Mouse (Mus musculus): Measurements from ENCODE around the gene Fcrlb.

The Fcrlb gene

DNA sequence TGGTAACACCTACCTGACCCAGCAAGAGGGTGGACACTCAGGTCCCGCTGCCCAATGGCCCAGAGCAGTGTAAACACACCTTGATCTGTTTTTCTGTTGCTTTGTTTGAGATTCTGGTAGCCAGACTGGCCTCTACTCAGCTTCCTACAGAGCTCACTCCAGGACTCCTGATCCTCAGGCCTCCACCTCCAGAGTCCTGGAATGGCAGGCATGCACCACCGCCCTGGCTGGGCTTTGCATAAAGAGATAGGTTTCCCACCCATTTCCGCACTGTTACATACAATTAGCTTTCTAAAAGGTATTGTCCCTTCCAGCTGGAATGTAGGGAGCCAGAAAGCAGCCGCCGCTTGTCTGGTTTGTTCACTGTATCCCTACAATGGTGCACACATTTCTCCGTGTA lies 41.3 kb downstream of the Fcrlb start:
- DNase-seq (ENCODE audit: low read depth in 2 of 2, low spot score in 2 of 2): no peak

DNA sequence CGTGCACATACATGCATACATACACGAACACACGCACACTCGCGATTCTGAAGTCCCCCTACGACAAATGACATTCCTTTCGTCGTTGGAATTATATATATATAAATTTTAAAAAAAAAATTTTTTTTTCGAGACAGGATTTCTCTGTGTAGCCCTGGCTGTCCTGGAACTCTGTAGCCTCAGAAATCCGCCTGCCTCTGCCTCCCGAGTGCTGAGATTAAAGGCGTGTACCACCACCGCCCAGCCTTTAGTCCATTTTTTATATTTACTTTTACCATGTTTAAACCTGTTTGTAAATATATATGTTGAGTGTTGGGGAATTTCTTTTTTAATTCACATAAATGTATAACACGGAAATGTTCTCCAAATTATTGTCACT lies 43.8 kb downstream of the Fcrlb start:
- DNase-seq (ENCODE audit: low read depth in 2 of 2, low spot score in 2 of 2): no peak

DNA sequence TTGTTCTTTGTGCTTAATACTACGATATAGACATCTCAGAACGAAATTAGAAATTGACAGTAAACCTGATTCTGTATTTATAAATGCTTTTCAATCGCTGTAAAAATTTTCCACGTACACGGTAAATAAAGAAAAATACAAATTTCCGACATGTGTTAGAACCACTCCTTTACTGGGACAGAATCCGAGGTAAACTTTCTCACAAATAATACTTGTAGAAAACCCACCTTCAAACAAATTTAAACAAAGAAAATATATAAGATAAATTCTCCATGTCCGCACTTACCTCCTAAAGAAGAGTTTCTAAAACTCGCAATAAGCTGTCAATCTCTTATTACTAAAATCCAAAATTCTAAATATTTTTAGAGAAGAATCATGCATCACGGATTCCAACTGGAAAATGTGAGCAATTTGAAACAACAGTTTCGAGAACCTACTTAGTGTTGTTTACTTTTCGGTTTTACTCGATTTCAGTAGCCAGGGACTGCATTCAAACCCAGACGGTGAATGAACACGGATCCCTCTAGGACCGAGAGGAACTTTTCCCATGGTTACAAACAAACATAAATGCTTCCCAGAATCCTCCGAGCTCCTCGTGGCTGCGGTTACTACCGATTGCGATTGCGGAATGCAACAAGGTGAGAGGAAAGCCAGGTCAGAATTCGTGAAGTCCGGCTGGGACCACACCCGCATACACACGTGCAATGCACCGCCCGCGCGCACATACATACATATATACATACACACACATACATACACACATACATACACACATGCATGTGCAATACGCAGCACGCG lies 44.4 kb downstream of the Fcrlb start:
- peak in 1 of 2 experiments; percentile 9 for DNase-seq (ENCODE audit: low read depth in 2 of 2, low spot score in 2 of 2)

DNA sequence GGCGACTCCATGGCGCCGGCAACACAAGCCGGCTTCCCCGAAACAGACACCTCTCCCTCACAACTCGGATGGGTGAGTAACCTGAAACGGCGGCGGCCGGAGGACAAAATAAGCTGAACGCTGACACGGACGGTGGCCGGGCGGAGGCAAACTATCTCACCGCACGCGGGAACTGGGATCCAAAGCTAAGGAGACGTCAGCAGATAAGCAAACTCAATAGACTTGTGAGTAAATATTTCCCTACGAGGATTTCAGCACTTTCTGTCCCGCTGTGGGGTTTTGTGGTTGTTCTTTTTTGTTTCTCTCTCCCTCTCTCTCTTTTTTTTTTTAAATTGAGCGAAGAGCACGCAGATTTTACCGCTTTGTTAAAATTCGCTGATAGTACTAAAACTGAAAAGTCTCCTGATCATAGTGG lies 45.0 kb downstream of the Fcrlb start, which contains the start of gene Atf6:
Atf6 (minus strand) TSS at position 81 of the 415 bp plus-strand sequence.
- peak; percentile 65 to 74 for DNase-seq (ENCODE audit: low read depth in 2 of 2, low spot score in 2 of 2)

DNA sequence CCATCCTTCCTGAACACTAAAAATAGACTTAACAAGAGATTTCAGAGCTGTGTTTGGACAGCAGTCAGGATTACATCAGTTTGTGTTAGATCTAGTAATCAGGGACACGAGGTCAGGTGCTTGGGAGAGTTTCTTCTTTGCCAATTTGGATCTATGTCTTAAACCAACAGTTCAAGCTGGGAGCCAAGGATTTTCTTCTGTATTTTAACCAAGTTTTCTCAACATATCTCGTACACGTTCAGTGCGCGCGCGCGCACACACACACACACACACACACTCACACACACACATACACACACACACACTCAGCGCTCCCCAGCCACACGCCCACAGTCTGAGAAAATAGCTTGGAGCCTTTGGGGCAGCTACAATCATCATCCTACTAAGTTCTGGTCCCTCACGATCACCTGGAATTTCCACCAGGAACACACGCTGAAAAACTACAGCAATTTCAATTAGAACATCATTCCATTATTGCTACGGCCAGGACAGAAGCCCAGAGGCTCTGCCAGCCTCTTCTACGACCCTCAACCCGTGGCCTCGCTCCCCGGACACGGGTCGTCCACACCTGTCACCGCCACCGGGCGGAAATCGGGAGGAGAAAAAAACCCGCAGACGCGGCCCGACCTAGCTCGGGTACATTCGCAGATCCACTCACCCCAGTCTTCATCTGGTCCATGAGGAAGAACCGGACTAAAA lies 45.6 kb downstream of the Fcrlb start:
- DNase-seq (ENCODE audit: low read depth in 2 of 2, low spot score in 2 of 2): peak in 1 of 2 experiments; percentile 3

DNA sequence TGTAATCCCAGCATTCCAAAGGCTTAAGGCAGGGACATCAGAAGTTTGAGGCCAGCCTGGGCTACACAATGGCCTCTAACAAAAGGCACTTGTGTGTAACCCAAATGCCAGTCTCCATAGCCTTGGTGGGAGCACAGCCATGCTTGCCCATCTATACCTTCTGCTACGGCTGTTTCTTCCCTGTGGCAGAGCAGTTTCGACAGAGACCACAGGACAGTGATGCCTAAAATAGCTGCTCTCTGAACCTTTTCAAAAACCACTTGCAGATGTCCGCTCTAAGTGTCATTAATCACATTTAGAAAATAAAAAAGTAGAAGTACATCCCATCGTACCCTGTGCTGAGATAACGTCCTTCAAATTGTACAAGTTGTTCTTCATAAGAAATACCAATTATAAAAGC lies 47.3 kb downstream of the Fcrlb start:
- DNase-seq (ENCODE audit: low read depth in 2 of 2, low spot score in 2 of 2): no peak

DNA sequence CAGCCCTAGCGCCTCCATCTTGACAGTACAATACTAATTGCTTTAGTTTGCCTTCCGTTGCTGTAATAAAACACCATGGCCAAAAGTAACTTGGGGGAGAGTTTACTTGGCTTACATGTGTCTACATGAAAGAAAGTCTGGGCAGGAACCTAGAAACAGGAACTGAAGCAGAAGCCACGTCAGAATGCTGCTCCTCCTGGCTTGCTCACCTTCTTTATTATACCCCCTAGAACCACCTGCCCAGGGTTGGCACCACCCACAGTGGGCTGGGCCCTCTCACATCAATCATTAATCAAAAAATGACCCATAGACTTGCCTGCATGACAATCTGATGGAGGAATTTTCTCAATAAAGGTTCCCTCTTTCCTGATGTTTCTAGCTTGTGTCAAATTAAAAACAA lies 48.0 kb downstream of the Fcrlb start:
- DNase-seq (ENCODE audit: low read depth in 2 of 2, low spot score in 2 of 2): no peak

DNA sequence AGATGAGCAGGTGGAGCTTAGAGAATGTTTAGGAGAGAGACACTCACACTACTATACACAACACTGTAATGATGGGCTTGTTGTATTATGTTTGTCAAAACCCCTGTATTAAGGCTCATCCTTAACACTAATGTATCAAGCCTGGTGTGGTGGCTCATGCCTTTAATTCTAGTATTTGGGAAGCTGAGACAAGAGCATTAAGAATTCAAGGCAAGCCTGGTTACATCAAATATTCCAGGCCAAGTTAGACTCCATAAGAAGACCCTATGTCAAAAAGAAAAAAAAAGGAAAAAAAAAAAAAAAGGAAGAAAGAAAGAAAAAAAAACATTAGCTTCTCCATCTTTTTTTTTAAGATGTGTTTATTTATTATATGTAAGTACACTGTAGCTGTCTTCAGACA lies 48.5 kb downstream of the Fcrlb start:
- DNase-seq (ENCODE audit: low read depth in 2 of 2, low spot score in 2 of 2): no peak

DNA sequence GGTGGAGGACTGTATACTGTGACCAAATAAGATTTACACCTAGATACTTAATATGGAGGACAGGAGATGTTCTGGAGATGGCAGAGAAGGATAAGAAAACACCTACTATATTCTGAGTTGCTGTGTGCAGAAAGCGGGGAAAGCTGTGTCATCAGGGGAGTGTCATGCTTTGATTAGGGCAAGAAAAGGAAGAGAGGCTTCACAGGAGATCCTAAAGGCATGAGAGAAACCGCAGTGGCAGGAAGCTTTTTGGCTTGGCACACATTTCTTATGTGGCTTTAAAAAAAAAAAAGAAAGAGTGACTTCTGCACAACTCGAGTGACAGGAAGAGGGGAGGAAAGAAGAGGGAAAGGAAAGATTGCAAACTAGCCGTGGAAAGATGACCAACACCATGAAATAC lies 49.7 kb downstream of the Fcrlb start:
- DNase-seq (ENCODE audit: low read depth in 2 of 2, low spot score in 2 of 2): peak in 1 of 2 experiments; percentile 26

DNA sequence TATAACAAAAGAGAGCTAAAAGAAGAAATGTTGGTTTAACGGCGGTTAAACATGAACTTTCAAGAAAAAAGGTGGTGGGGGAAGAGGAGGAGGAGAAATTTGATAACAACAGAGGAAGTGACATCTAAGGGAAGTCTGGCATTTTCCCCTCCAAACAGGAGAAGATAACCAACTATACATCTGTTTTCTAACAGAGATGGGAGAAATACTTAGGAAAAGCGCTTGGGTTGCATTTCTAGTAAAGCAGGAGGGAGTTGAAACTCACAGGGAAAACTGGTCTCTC lies 50.4 kb downstream of the Fcrlb start:
- no peak for DNase-seq (ENCODE audit: low read depth in 2 of 2, low spot score in 2 of 2)

DNA sequence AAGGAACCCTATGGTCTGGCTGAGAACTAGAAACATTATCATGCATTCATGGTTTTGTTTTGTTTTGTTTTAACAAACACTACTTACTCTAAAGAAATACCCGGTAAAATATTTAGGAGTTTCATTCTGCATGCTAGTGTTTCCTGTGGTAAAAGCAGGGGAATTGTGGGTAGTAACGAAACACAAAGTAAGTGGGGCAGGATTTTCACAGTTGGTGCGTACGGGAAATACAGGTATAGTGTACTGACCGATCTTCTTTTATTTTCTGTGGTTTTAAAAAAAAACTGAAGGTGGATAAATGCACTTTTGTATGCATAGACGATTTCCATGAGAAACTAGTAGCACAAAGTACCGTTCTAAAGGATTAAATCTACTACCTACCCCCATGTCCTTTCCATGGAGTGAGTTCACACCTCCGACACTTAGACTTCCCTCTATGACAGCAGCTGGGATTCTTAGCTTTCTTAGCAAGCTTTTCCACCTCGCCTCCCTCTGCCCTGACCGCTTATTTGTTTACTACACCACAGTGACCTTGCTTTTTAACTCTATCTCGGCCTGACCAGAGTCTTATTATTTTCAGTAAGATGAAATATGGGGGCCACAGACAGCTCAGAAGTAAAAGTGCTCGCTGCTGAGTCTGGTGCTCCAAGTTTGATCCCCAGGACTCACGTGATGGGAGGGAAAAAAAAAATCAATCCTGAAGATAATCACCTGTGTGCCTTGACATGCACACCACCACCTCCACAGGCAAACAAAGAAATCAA lies 50.9 kb downstream of the Fcrlb start:
- DNase-seq (ENCODE audit: low read depth in 2 of 2, low spot score in 2 of 2): no peak

DNA sequence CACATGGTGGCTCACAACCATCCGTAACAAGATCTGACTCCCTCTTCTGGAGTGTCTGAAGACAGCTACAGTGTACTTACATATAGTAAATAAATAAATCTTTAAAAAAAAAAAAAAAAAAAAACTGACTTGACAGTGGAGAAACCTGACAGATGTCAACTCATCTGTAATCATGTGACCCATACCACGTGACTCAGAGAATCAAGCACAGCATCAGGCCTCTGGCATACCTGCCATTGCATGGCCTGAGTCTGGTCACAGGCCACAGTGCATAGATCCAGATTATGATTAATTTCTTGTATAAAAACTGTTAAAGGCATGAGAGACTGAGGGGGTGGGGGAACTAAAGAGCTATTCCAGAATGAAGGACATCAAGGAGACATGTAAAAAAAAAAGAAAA lies 53.9 kb downstream of the Fcrlb start:
- no peak for DNase-seq (ENCODE audit: low read depth in 2 of 2, low spot score in 2 of 2)

DNA sequence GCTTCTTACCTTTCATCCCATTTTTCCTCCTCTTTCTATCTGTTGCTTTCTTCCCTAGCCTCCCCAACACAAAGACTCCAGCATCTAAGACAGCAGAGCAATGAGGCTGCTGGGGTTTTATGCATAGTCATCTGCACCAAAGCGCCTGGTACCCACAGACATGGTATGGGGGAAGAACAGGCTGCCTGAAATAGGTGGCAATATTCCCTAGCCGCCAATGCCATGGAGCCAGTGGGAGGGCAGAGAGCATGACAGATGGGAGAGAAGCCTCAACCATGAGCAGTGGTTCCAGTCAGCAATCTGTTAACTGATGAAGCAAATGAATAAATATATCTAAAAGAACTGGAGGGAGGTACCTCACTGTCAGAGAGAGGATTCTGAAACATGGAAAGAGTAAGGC lies 55.4 kb downstream of the Fcrlb start:
- DNase-seq (ENCODE audit: low read depth in 2 of 2, low spot score in 2 of 2): no peak
